Mouse (Mus musculus) limb, embryonic 15.5 days (tissue): Measurements from ENCODE around the gene Tmem217. TPM values are rescaled to one million over a fixed set of nuclear protein-coding genes. Genes with fewer than 3 reads are reported as not detected.
"Not testable (repeated sequence)": the region's sequence is repeated elsewhere in the genome, so short reads cannot be mapped to it uniquely, and the experiment has no call there.

Experiments
- ATAC-seq: fragments of 200-750 bp; cut with Nextera tagmentation; 2 replicates; pipeline ENCODE4 v1.8.0; 2017; ENCODE audit warnings: low read depth, moderate TSS enrichment; ENCODE audit not compliant: insufficient number of reproducible peaks, low FRiP score, low TSS enrichment
- H3K27ac ChIP-seq: fragments of 300-500 bp; sonication (generic); 2 replicates; pipeline ENCODE4 v1.5.1; 2015; ENCODE audit warnings: moderate library complexity, mild to moderate bottlenecking, inconsistent platforms
- H3K27me3 ChIP-seq: fragments of 300-500 bp; sonication (generic); 2 replicates; pipeline ENCODE4 v1.6.1; 2015; ENCODE audit warnings: inconsistent platforms
- H3K36me3 ChIP-seq: fragments of 300-500 bp; sonication (generic); 2 replicates; pipeline ENCODE4 v1.6.1; 2015; ENCODE audit warnings: inconsistent platforms
- H3K4me1 ChIP-seq: fragments of 300-500 bp; sonication (generic); 2 replicates; pipeline ENCODE4 v1.6.1; 2015; ENCODE audit warnings: inconsistent platforms
- H3K4me2 ChIP-seq: fragments of 300-500 bp; sonication (generic); 2 replicates; pipeline ENCODE4 v1.6.1; 2015; ENCODE audit warnings: mild to moderate bottlenecking, inconsistent platforms
- H3K4me3 ChIP-seq: fragments of 300-500 bp; sonication (generic); 2 replicates; pipeline ENCODE4 v1.5.1; 2015; ENCODE audit warnings: mild to moderate bottlenecking, inconsistent platforms
- H3K9ac ChIP-seq: fragments of 300-500 bp; sonication (generic); 2 replicates; pipeline ENCODE4 v1.6.1; 2015; ENCODE audit warnings: inconsistent platforms
- H3K9me3 ChIP-seq: fragments of 300-500 bp; sonication (generic); 2 replicates; pipeline ENCODE4 v1.6.1; 2016; ENCODE audit warnings: inconsistent platforms
- WGBS: fragments of 180-500 bp; shearing (Covaris S2); methylation state at CpG from one replicate; pipeline ENCODE4 v1.1.7; 2015; 5-methylcytosine and 5-hydroxymethylcytosine counted together
- polyA plus RNA-seq: library from polyadenylated mRNA; unstranded; fragments of >200 nt; fragmentation: Nextera tagmentation; extraction: Ambion mirVana; gene quantifications from 2 replicates; pipeline ENCODE4 v1.2.1, GENCODE M21; 2015

Gene Tmem217
- polyA plus RNA-seq, 1 experiment from 2014 or later: 1.1 TPM

DNA sequence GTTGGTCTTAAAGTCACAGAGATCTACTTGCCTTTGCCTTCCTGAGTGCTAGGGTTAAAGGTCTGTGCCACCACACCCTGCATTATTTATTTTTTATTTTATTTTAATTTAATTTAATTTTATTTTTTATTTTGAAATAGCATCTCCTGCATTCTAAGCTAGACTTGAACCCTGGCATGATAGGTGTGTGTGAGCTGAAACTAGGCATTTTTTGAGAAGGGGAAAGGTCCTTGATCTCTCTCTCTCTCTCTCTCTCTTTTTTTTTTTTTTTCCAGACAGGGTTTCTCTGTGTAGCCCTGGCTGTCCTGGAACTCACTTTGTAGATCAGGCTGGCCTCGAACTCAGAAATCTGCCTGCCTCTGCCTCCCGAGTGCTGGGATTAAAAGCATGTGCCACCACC is 53.2 kb downstream of the Tmem217 start:
- not testable (repeated sequence) for H3K4me2 ChIP-seq, H3K4me3 ChIP-seq, H3K27ac ChIP-seq, H3K9ac ChIP-seq, H3K27me3 ChIP-seq, H3K9me3 ChIP-seq, ATAC-seq, H3K36me3 ChIP-seq
- 93% methylated on average over 2 of the region's 2 CpGs for WGBS
- peaks cover 15% of the 10 kb centered on the region for H3K4me1 ChIP-seq

GRCm38 (mm10) chr17:29498028-29498427 is 54.2 kb downstream of the Tmem217 start:
- H3K4me3 ChIP-seq: no peak overlapping the region
- 49% methylated on average over 4 of the region's 4 CpGs for WGBS
- H3K36me3 ChIP-seq: peaks cover 13% of the 10 kb centered on the region
- no peak overlapping the region for H3K4me2 ChIP-seq
- no peaks in the 10 kb centered on the region for H3K9me3 ChIP-seq
- no peak overlapping the region for H3K9ac ChIP-seq
- H3K4me1 ChIP-seq: peaks cover 20% of the 10 kb centered on the region
- no peak for ATAC-seq
- no peaks in the 10 kb centered on the region for H3K27me3 ChIP-seq
- no peak overlapping the region for H3K27ac ChIP-seq

- H3K4me3 ChIP-seq, H3K27ac ChIP-seq, H3K9me3 ChIP-seq, H3K27me3 ChIP-seq, H3K9ac ChIP-seq, H3K4me2 ChIP-seq, ATAC-seq: not testable (repeated sequence)
- H3K4me1 ChIP-seq: peaks cover 18% of the 10 kb centered on the region
- H3K36me3 ChIP-seq: peaks cover 13% of the 10 kb centered on the region
- 70% methylated on average over 1 of the region's 1 CpGs for WGBS
Measured at GRCm38 (mm10) chr17:29497481-29497880, 54.7 kb downstream of the Tmem217 start.

- Histone ChIP-seq H3K9me3 (no peaks in the 10 kb centered on the region), H3K9ac (no peak overlapping the region), H3K36me3 (peaks cover 13% of the 10 kb centered on the region), H3K4me3 (no peak overlapping the region), H3K27ac (no peak overlapping the region), H3K4me1 (peaks cover 18% of the 10 kb centered on the region), H3K4me2 (no peak overlapping the region), H3K27me3 (no peaks in the 10 kb centered on the region)
- 91% methylated on average over 3 of the region's 3 CpGs for WGBS
- no peak for ATAC-seq
Measured at GRCm38 (mm10) chr17:29497071-29497354, 55.2 kb downstream of the Tmem217 start.

DNA sequence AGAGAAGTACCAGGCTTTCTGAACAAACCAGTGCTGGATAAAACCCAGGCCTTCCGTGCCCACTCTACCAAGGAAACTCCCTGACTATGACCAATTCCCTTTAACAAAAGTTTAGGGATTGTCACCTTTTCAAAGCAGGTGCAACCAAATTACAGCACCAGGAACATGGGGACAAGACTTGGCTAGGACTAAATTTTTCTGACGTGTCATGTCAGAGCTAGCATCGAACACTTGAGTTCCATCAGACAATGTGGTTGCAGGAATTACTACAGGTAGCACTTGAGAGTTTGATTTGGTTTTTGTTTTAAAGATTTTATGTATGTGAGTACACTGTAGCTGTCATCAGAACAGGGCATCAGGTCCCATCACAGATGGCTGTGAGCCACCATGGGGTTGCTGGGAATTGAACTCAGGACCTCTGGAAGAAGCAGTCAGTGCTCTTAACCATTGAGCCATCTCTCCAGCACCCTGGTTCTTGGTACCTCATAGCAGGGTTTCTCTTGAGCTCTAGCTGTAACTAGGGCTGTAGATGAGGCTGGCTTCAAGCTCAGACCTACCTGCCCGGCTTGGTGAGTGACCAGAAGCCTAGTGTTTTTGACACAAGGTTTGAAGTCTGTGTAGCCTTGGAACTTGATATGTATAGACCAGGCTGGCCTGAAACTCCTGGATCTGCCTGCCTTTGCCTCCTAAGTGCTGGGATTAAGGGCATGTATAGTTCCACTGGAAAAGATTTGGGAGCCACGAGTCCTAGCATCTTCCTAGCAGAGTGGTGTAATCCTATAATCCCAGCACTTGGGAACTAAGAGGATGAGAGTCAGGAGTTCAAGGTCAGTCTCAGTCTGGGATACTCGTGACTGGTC is 55.7 kb downstream of the Tmem217 start:
- no peaks in the 10 kb centered on the region for H3K9me3 ChIP-seq
- H3K4me3 ChIP-seq: no peak overlapping the region
- peaks cover 23% of the 10 kb centered on the region for H3K4me1 ChIP-seq
- 78% methylated on average over 6 of the region's 6 CpGs for WGBS
- H3K27me3 ChIP-seq: no peaks in the 10 kb centered on the region
- no peak overlapping the region for H3K4me2 ChIP-seq
- H3K9ac ChIP-seq: no peak overlapping the region
- ATAC-seq: no peak
- H3K27ac ChIP-seq: no peak overlapping the region
- H3K36me3 ChIP-seq: peaks cover 13% of the 10 kb centered on the region

- 66% methylated on average over 8 of the region's 8 CpGs for WGBS
- H3K4me1 ChIP-seq: peaks cover 23% of the 10 kb centered on the region
- no peaks in the 10 kb centered on the region for H3K9me3 ChIP-seq
- H3K4me3 ChIP-seq: no peak overlapping the region
- no peak overlapping the region for H3K9ac ChIP-seq
- peaks cover 13% of the 10 kb centered on the region for H3K36me3 ChIP-seq
- H3K27ac ChIP-seq: no peak overlapping the region
- ATAC-seq: no peak
- no peaks in the 10 kb centered on the region for H3K27me3 ChIP-seq
- no peak overlapping the region for H3K4me2 ChIP-seq
Measured at GRCm38 (mm10) chr17:29494732-29495076, 57.5 kb downstream of the Tmem217 start.

GRCm38 (mm10) chr17:29494062-29494731 is 58.0 kb downstream of the Tmem217 start:
- Histone ChIP-seq H3K4me2 (no peak overlapping the region), H3K27me3 (no peaks in the 10 kb centered on the region), H3K27ac (no peak overlapping the region), H3K4me1 (peaks cover 25% of the 10 kb centered on the region), H3K9me3 (no peaks in the 10 kb centered on the region), H3K36me3 (peaks cover 13% of the 10 kb centered on the region), H3K9ac (no peak overlapping the region), H3K4me3 (no peak overlapping the region)
- WGBS: 72% methylated on average over 10 of the region's 10 CpGs
- ATAC-seq: no peak

- peaks cover 25% of the 10 kb centered on the region for H3K4me1 ChIP-seq
- H3K36me3 ChIP-seq: peaks cover 13% of the 10 kb centered on the region
- peak overlapping the region; percentile 90 for H3K27ac ChIP-seq
- 73% methylated on average over 11 of the region's 11 CpGs for WGBS
- H3K9ac ChIP-seq: peak overlapping the region; percentile 14; the same call in 1 of the 2 replicates
- H3K27me3 ChIP-seq: no peaks in the 10 kb centered on the region
- no peaks in the 10 kb centered on the region for H3K9me3 ChIP-seq
- peak overlapping the region; percentile 97; the same call in 1 of the 2 replicates for H3K4me3 ChIP-seq
- no peak for ATAC-seq
- H3K4me2 ChIP-seq: peak overlapping the region; percentile 87; the same call in 1 of the 2 replicates
Measured at GRCm38 (mm10) chr17:29493461-29493980, 58.7 kb downstream of the Tmem217 start.

DNA sequence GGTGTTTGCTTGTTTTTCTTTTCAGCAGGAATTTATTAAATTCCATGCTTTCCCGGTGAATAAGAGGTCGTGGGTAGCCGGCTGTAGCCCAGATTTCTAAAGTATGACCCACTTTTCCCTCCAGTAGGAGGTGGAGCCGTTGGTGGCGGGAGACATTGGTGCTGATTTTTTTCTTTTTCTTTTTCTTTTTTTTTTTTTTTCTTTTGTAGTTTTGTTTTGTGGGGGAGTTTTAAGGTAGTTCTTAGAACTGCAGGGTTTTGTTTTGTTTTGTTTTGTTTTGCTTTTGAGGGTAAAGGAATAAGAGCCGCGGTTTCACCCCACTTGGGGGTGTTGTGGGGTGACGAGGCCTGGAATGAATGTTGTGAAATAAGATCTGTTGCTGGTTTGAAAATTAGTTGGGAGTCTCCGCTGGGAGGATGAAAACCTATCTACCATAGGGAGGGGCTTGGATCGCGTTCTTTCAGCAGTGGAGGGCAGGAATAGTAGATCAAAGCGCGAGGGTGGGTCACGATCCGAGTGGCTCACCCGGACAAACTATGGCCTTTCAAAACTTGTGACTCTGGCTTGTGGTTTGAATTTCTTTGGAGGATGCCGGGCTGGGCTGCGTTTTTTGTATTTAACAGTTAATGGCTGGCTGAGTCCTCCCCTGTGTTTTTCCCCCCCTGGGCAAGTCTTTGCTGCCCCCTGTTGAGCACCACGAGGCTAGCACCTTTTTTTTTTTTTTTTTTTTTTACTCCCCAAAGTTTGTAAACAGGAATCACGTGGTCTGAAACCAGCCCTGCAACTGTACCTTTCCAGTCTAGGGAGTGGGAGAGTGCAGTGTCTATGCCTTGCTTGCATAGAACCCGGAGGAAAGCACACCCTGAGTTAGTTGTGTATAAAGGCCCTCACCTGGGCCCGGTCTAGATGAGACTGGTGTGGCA is 59.7 kb downstream of the Tmem217 start:
- peaks cover 23% of the 10 kb centered on the region for H3K4me1 ChIP-seq
- peak overlapping the region; percentile 87 for H3K9ac ChIP-seq
- peak overlapping the region; percentile 90 for H3K27ac ChIP-seq
- 1% methylated on average over 22 of the region's 22 CpGs for WGBS
- H3K4me3 ChIP-seq: peak overlapping the region; percentile 97
- H3K36me3 ChIP-seq: peaks cover 13% of the 10 kb centered on the region
- no peaks in the 10 kb centered on the region for H3K27me3 ChIP-seq
- H3K9me3 ChIP-seq: no peaks in the 10 kb centered on the region
- ATAC-seq: no peak
- peak overlapping the region; percentile 87 for H3K4me2 ChIP-seq

DNA sequence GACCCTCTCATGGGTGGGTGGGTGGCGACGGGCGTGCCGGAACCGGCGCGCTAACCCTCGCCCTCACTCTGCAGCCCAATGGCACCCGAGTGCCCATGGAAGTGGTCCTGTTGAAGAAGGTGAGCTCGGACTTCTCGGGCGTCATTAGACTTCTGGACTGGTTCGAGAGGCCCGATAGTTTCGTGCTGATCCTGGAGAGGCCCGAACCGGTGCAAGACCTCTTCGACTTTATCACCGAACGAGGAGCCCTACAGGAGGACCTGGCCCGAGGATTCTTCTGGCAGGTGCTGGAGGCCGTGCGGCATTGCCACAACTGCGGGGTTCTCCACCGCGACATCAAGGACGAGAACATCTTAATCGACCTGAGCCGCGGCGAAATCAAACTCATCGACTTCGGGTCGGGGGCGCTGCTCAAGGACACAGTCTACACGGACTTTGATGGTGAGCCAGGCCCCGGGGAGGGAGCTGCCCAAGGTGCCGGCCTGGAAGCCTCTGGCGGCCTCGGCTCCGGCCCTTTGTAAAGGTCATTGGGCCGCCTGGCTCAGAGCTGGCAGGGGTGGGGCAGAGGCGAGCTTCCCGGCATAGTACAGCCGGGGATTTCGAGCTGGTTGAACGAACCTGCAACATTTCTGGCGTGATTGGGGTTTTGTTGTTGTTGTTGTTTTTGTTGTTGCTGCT is 60.5 kb downstream of the Tmem217 start:
- under 1% methylated on average over 48 of the region's 48 CpGs for WGBS
- H3K4me2 ChIP-seq: peak overlapping the region; percentile 87
- peaks cover 23% of the 10 kb centered on the region for H3K4me1 ChIP-seq

More for the DNA sequence above, 60.5 kb downstream of the Tmem217 start:
- H3K36me3 ChIP-seq: peaks cover 13% of the 10 kb centered on the region
- H3K27ac ChIP-seq: peak overlapping the region; percentile 90
- ATAC-seq: no peak
- H3K27me3 ChIP-seq: no peaks in the 10 kb centered on the region
- peak overlapping the region; percentile 97 for H3K4me3 ChIP-seq
- H3K9me3 ChIP-seq: no peaks in the 10 kb centered on the region
- peak overlapping the region; percentile 87 for H3K9ac ChIP-seq
